Mouse (Mus musculus) brain, embryonic 14.5 days (tissue): Measurements from ENCODE around the gene Ptgis. TPM values are rescaled to one million over a fixed set of nuclear protein-coding genes. Genes with fewer than 3 reads are reported as not detected.

Experiments
- DNase-seq: peaks from one replicate; pipeline ENCODE4 v3.0.0-alpha.2; 2011; ENCODE audit warnings: low read depth
- CTCF ChIP-seq: fragments of 200-500 bp; IDR thresholded peaks from 2 replicates; pipeline ENCODE4 v1.5.1; 2012; ENCODE audit warnings: inconsistent platforms, mild to moderate bottlenecking, moderate library complexity, borderline replicate concordance; ENCODE audit not compliant: insufficient read depth, insufficient read length; ENCODE audit errors: extremely low read depth
- POLR2A ChIP-seq: fragments of 200-500 bp; IDR thresholded peaks from 2 replicates; pipeline ENCODE4 v1.6.1; 2012; ENCODE audit warnings: mild to moderate bottlenecking, inconsistent platforms, borderline replicate concordance; ENCODE audit not compliant: poor library complexity, insufficient read depth, insufficient read length, severe bottlenecking; ENCODE audit errors: extremely low read depth
- polyA plus RNA-seq: library from polyadenylated mRNA; depleted of rRNA; stranded (reverse); fragments of >200 nt; gene quantifications from 2 replicates; pipeline ENCODE4 v1.2.3, GENCODE M21; 2012; rRNA removed

Ptgis gene
- polyA plus RNA-seq, 1 experiment = 6.1 TPM

GRCm38 (mm10) chr2:167158780-167159179, 81.6 kb downstream of the Ptgis start:
- TF ChIP-seq POLR2A (no peak), CTCF (no peak)
- DNase-seq = peak; percentile 90

- TF ChIP-seq CTCF (no peak), POLR2A (no peak)
- DNase-seq = no peak
Measured at GRCm38 (mm10) chr2:167156118-167156715, 84.2 kb downstream of the Ptgis start.

- peak; percentile 61 for DNase-seq
- TF ChIP-seq CTCF = no peak
- no peak for TF ChIP-seq POLR2A
Measured at GRCm38 (mm10) chr2:167155541-167155973, 84.8 kb downstream of the Ptgis start.

- DNase-seq = no peak
- TF ChIP-seq CTCF (no peak), POLR2A (no peak)
Measured at GRCm38 (mm10) chr2:167150880-167151279, 89.5 kb downstream of the Ptgis start.

GRCm38 (mm10) chr2:167150135-167150534, 90.3 kb downstream of the Ptgis start:
- TF ChIP-seq POLR2A (no peak), CTCF (no peak)
- no peak for DNase-seq

GRCm38 (mm10) chr2:167149035-167149434, 91.4 kb downstream of the Ptgis start:
- TF ChIP-seq CTCF (no peak), POLR2A (no peak)
- DNase-seq = no peak

GRCm38 (mm10) chr2:167147708-167148107, 92.7 kb downstream of the Ptgis start:
- TF ChIP-seq CTCF (no peak), POLR2A (no peak)
- no peak for DNase-seq

- TF ChIP-seq POLR2A = no peak
- TF ChIP-seq CTCF = no peak
- no peak for DNase-seq
Measured at GRCm38 (mm10) chr2:167145904-167146303, 94.5 kb downstream of the Ptgis start.

- TF ChIP-seq CTCF = no peak
- no peak for TF ChIP-seq POLR2A
- DNase-seq = peak; percentile 72
Measured at GRCm38 (mm10) chr2:167144439-167145307, 95.7 kb downstream of the Ptgis start.

- TF ChIP-seq CTCF (no peak), POLR2A (no peak)
- no peak for DNase-seq
Measured at GRCm38 (mm10) chr2:167143914-167144313, 96.5 kb downstream of the Ptgis start.

- TF ChIP-seq CTCF (no peak), POLR2A (no peak)
- DNase-seq = no peak
Measured at GRCm38 (mm10) chr2:167142282-167142681, 98.1 kb downstream of the Ptgis start.

GRCm38 (mm10) chr2:167141810-167142209, 98.6 kb downstream of the Ptgis start:
- no peak for DNase-seq
- no peak for TF ChIP-seq CTCF

Other genes with a start within 250 kb of the Ptgis start
- gene Stau1, start 244.3 kb downstream of the Ptgis start, polyA plus RNA-seq = 64.5 and 81.9 TPM in 2 replicates
- 35.4 and 38.3 TPM in 2 replicates for gene Ddx27, start 225.4 kb downstream of the Ptgis start, polyA plus RNA-seq
- 10.5 and 16.8 TPM in 2 replicates for gene Znfx1, start 177.6 kb downstream of the Ptgis start, polyA plus RNA-seq
- gene Kcnb1, start 50.4 kb downstream of the Ptgis start, polyA plus RNA-seq = 4.5 and 9.2 TPM in 2 replicates
- 17.6 and 36.9 TPM in 2 replicates for gene B4galt5, start 108.6 kb upstream of the Ptgis start, polyA plus RNA-seq
- gene Slc9a8, start 181.1 kb upstream of the Ptgis start, polyA plus RNA-seq = 45.5 and 46.2 TPM in 2 replicates